Mouse (Mus musculus) erythroblast, embryonic 14.5 days (primary cell): Measurements from ENCODE around the gene Tfe3.

ENCODE experiments used
- GATA1 ChIP-seq: IDR thresholded peaks from 2 replicates; pipeline ENCODE4 v1.6.1; 2012; ENCODE audit warnings: low read length, inconsistent platforms, mixed read lengths
- TAL1 ChIP-seq: IDR thresholded peaks from 3 replicates; pipeline ENCODE4 v1.6.1; 2012; ENCODE audit warnings: low read length, inconsistent platforms, mixed read lengths

GRCm38 (mm10) chrX:7744940-7745339, 17.4 kb upstream of the Tfe3 start:
- TF ChIP-seq GATA1: no peak
- TF ChIP-seq TAL1: no peak
